Mouse (Mus musculus): ENCODE results near the gene Tmem9.

The Tmem9 gene

DNA sequence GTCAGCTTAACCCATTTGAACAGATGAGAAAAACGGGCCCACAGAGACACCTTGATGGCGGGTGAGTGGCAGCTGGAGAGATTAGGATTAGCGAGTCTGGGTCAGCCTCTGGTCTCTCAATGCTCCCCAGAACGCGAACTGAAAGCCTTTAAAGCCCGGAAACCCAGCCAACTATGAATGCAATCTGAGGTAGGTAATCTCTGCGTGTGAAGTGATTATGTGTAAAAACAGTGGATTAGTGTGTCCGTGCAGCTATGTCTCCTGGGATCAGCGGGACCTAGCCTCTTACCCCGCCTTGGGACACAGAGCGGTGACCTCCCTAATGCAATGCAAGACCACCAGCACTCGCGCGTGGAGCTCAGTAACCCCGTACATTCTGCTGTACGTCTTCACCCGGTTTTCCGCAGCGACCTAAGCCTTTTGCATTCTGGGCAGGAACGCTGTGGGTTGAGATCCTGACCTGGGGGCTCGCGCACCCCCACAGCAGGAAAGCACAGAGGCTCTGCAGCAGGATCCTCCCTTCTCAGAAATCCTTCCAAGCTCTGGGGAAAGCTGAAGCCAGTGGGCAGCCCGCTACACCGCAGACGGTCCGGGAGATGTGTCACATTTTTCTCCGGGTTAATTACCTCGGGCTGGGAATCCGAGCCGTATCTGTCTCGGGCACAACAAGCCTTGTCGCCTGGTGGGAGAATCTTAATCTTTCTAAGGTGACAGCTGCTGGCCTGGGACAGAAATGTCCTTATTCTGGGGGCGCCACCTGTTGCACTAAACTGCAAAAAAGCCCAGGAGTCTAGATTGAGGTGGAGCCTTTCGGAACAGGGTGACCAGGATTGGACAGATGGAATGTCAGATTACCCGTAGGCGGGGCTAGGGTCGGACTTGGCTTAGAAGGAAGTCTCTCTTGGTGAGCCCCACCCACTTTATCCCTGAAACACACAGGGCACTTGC, at the start of gene Tmem9:
Gene Tmem9, plus strand, starts transcription at position 940 of the 948 bp plus-strand sequence.
- DNase-seq, result peak; percentile 87

DNA sequence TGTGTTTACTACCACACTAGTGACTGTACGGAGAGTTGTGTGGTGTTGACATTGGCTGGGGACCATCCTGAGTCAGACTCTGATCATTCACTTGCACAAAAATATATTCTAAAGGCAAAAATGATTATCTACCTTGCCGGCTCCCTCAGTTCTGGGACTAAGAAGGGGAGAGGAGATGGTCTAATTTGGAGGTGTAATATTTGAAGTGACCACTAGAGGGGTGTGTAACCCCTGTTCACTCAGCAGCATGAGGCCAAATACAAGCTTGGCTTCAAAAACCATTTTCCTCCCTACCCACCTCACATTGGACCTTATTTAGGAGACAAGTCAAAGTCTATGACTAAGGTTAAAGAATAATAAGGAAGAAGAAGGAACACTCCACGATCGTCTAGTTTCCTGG, 49.5 kb upstream of the Tmem9 start:
- peak; percentile 69 for DNase-seq

GRCm38 (mm10) chr1:135963177-135963576, 44.8 kb upstream of the Tmem9 start:
- no peak for DNase-seq

DNA sequence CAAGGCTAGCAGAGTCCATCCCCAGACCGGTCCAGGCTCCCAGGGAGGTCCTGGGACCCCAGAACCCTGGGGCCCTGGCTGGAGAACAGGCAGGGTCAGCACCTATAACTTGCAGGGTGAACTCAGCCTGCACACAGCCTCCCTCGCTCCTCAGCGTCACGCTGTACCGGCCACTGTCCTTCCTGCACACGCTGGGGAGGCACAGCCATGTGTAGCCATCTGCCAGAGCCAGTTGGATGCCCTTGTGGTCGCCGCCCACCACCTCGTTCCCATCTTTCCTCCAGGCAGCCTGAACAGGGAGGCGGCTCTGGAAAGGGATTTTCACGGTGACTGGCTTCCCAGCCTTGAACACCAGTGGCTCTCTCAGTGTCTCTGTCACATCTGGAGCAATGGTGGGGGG, 43.4 kb upstream of the Tmem9 start:
- no peak for DNase-seq

DNA sequence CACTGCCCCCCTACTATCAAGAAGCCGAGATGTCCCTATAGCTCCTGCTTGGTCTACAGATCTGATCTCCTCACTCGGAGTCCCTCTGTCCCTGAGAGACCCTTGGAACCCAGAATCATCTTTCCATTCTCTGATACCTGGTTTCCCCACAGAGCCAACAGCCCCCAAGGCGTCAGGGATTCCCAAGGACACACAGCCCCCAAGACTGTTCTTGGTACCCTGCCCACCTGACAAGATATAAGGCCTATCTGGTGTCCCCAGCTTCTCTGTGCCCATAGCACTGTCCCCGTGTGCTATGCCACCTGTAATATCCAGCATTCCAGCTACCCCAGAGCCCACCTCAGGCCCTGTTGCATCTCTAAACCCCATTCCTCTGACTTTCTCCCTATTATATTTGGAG, 40.2 kb upstream of the Tmem9 start:
- no peak for DNase-seq

- no peak for DNase-seq
Measured at GRCm38 (mm10) chr1:135970486-135970885, 37.5 kb upstream of the Tmem9 start.

- DNase-seq, result no peak
Measured at GRCm38 (mm10) chr1:135972576-135972975, 35.4 kb upstream of the Tmem9 start.

GRCm38 (mm10) chr1:135984105-135984504, 23.8 kb upstream of the Tmem9 start:
- no peak for DNase-seq

- no peak for DNase-seq
Measured at GRCm38 (mm10) chr1:135989876-135990275, 18.1 kb upstream of the Tmem9 start.

GRCm38 (mm10) chr1:135993470-135993869, 14.5 kb upstream of the Tmem9 start:
- DNase-seq, result no peak

- DNase-seq, result no peak
Measured at GRCm38 (mm10) chr1:135997537-135997936, 10.4 kb upstream of the Tmem9 start.

GRCm38 (mm10) chr1:135999720-136000287, 8.1 kb upstream of the Tmem9 start:
- no peak for DNase-seq

GRCm38 (mm10) chr1:136001438-136001837, 6.5 kb upstream of the Tmem9 start:
- DNase-seq, result no peak

- DNase-seq, result no peak
Measured at GRCm38 (mm10) chr1:136006292-136006748, 1.6 kb upstream of the Tmem9 start, which contains the start of gene Igfn1. TSS of gene Igfn1 (minus strand) at chr1:136006342.

GRCm38 (mm10) chr1:136008159-136008533, 196 bp downstream of the Tmem9 start:
- DNase-seq, result no peak

GRCm38 (mm10) chr1:136010247-136010646, 2.3 kb downstream of the Tmem9 start:
- no peak for DNase-seq

GRCm38 (mm10) chr1:136013513-136013912, 5.6 kb downstream of the Tmem9 start:
- no peak for DNase-seq

DNA sequence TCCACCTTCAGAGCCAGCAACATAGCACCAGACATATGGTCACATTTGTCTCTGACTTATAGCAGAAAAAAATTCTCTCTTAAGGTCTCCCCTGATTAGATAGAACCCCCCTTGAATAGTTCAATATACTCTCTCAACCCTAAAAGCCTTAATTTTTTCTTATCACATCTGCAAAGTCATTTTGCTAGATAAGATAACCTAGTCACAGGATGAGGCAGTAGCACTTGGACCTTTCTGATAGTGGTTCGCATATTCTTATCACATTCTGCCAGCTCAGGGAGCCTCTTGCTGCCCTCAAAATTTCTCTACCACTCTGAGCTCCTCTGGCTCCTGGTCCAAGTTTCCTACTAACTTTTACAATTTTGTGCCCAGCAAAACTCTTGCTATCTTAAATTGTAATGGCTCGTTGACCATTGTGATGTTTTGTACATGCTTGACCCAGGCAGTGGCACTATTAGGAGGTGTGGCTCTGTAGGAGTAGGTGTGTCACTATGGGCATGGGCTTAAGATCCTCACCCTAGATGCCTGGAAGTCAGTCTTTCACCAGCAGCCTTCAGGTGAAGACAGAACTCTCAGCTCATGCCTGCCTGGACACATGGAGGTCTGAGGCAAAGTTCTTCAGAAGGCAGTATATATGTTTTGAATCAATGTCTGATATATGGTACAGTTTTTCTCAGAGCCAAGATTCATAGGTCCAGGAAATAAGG, 7.0 kb downstream of the Tmem9 start:
- DNase-seq, result no peak

- peak; percentile 34 for DNase-seq
Measured at GRCm38 (mm10) chr1:136017307-136017706, 9.4 kb downstream of the Tmem9 start.

GRCm38 (mm10) chr1:136017907-136018313, 10.0 kb downstream of the Tmem9 start:
- DNase-seq, result peak; percentile 97

DNA sequence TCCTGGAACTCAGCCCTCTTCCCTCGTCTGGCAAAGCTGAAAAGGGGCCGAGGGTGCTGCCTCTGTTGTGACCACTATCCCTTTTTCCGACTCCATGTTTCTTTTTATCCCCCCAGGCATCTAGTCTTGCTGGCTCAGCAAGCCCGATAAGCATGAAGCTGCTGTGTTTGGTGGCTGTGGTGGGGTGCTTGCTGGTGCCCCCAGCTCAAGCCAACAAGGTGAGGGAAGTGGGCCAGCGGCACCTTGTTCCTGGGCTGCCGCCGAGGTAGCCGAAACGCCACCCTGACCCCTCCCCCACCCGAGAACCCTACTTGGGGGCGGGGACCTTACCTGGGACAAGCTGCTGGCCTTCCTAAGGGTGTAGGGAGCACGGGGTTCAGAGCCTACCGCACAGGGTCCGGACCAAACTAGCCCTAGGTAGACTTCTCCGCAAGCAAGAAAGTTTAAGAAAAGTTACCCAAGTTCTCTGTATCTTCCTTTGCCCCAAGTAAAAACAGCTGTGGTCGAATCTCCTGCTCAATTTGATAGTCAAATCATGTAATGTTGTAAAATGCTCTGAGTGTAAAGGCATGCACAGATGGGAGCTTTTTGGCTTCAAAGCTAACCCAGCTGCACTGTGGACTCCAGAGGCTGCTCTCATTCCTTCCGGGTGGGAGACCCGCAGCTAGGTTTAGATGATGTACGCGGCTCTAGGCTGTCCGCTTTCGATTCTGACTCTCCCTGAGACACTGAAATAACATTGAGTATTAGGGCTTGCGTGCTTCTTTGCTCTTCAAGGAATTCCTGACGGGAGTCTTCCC, 10.6 kb downstream of the Tmem9 start:
- DNase-seq, result peak; percentile 66

DNA sequence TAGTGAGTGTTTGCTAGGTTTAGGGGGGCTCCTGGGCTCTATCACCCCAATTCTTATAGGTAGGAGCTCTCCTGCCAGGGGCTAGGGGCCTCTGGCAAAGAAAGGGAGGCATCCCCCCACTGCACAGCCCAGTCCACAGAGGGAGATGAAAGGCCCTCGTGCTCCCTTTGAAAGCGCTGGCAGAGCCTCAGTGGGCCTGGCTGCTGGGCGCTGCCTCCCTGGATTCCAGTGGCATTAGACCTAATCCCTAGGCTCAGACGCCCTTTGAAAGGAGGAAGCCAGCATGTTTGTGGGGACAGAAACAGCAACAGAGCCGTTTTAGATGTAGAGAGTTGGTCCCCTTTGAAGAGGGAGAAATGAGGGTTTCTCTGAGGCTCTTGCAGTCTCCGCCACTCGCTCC, 22.3 kb downstream of the Tmem9 start:
- DNase-seq, result no peak

- no peak for DNase-seq
Measured at GRCm38 (mm10) chr1:136031697-136032096, 23.7 kb downstream of the Tmem9 start.
